Mouse (Mus musculus) forebrain, embryonic 16.5 days (tissue): ENCODE results near the gene Ccdc84. TPM values are rescaled to one million over a fixed set of nuclear protein-coding genes. Genes with fewer than 3 reads are reported as not detected.
A peak's percentile ranks its signal among the peaks of the same experiment; 100 is the strongest.
"Not testable (repeated sequence)": the region's sequence is repeated elsewhere in the genome, so short reads cannot be mapped to it uniquely, and the experiment has no call there.

ENCODE experiments used
- ATAC-seq: fragments of 200-750 bp; cut with Nextera tagmentation; 2 replicates; pipeline ENCODE4 v1.8.0; 2017; ENCODE audit warnings: mild to moderate bottlenecking, moderate library complexity
- H3K27ac ChIP-seq: fragments of 300-500 bp; sonication (generic); 2 replicates; pipeline ENCODE4 v1.5.1; 2014; ENCODE audit warnings: low read length, control low read depth
- H3K27me3 ChIP-seq: fragments of 300-500 bp; sonication (generic); replicated peaks from 2 replicates; pipeline ENCODE4 v1.6.1; 2014; ENCODE audit warnings: low read length; ENCODE audit not compliant: control insufficient read depth, insufficient read depth
- H3K36me3 ChIP-seq: fragments of 300-500 bp; sonication (generic); 2 replicates; pipeline ENCODE4 v1.6.1; 2014; ENCODE audit not compliant: control insufficient read depth, insufficient read depth
- H3K4me1 ChIP-seq: fragments of 300-500 bp; sonication (generic); replicated peaks from 2 replicates; pipeline ENCODE4 v1.6.1; 2014; ENCODE audit warnings: low read length; ENCODE audit not compliant: control insufficient read depth, insufficient read depth
- H3K4me2 ChIP-seq: fragments of 300-500 bp; sonication (generic); 2 replicates; pipeline ENCODE4 v1.6.1; 2014; ENCODE audit warnings: mild to moderate bottlenecking, low read length, control low read depth
- H3K4me3 ChIP-seq: fragments of 300-500 bp; sonication (generic); replicated peaks from 2 replicates; pipeline ENCODE4 v1.5.1; 2014; ENCODE audit warnings: mild to moderate bottlenecking, low read length, control low read depth
- H3K9ac ChIP-seq: fragments of 300-500 bp; sonication (generic); replicated peaks from 2 replicates; pipeline ENCODE4 v1.6.1; 2014; ENCODE audit warnings: low read depth, low read length, control low read depth
- H3K9me3 ChIP-seq: fragments of 300-500 bp; sonication (generic); 2 replicates; pipeline ENCODE4 v1.6.1; 2016; ENCODE audit warnings: low read length; ENCODE audit not compliant: control insufficient read depth
- WGBS: fragments of 180-500 bp; shearing (Covaris S2); extraction: QIAGEN DNeasy Blood & Tissue Kit; methylation state at CpG from one replicate; pipeline ENCODE4 v1.1.7; 2014; 5-methylcytosine and 5-hydroxymethylcytosine counted together
- polyA plus RNA-seq: library from polyadenylated mRNA; unstranded; fragments of >200 nt; fragmentation: Nextera tagmentation; extraction: Ambion mirVana; gene quantifications from 2 replicates; pipeline ENCODE4 v1.2.1, GENCODE M21; 2015

Ccdc84 gene
- 36.8 and 41.1 TPM in 2 replicates for polyA plus RNA-seq

- Histone ChIP-seq H3K9ac (peak within 1 kb of the TSS; percentile 82), H3K4me2 (peak within 1 kb of the TSS; percentile 86), H3K9me3 (no peaks in the 10 kb centered on the region), H3K27ac (peak within 1 kb of the TSS; percentile 81), H3K36me3 (peaks cover 2% of the 10 kb centered on the region; the same call in 1 of the 2 replicates), H3K4me3 (peak within 1 kb of the TSS; percentile 81), H3K4me1 (peaks cover 11% of the 10 kb centered on the region), H3K27me3 (no peaks in the 10 kb centered on the region)
- WGBS, result 79% methylated on average over 14 of the region's 14 CpGs
- ATAC-seq, result no peak
Measured at GRCm38 (mm10) chr9:44418519-44419385, at the start of gene Ccdc84. Ccdc84 (minus strand) TSS chr9:44418569.

- 83% methylated on average over 5 of the region's 5 CpGs for WGBS
- no peaks in the 10 kb centered on the region for H3K27me3 ChIP-seq
Measured at GRCm38 (mm10) chr9:44461950-44462349, 43.6 kb upstream of the Ccdc84 start.

DNA sequence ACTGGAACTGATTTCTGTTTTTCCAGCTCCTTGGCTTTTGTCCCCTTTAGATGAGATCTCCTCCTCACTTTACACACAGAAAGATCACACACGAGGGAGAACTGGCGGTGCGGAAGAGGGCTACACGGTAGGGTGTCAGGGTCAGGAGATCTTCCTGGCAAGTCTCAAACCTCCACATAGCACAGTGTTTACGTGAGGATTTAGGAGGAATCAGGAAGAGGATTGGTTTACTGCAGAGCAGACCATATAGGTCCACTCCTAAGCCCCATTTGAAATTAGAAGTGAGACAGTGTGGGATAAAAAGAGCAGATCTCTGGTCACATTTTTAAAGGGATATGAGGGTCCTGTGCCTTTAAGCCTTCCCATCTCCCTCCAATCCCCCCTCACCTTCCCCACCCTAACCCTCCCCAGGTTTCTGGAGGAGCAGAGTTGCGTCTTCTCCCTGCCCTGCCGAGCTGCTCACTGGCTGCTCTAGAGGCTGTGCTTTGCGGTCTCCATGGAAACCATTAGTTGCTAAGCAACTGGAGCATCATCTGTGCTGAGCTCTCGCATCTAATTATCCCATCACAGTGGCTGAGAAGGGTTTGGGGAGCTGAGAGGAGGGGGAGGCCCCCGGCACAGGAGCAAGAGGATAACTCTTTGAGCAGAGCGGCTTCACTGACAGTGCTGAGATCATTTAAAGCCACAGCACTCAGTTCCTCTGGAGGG, 38.8 kb upstream of the Ccdc84 start:
- H3K27ac ChIP-seq, result peak overlapping the region; percentile 93
- ATAC-seq, result peak; percentile 99
- no peaks in the 10 kb centered on the region for H3K9me3 ChIP-seq
- 1% methylated on average over 11 of the region's 11 CpGs for WGBS
- H3K27me3 ChIP-seq, result peaks cover 5% of the 10 kb centered on the region; the same call in 1 of the 2 replicates
- peak overlapping the region; percentile 49 for H3K4me2 ChIP-seq
- H3K9ac ChIP-seq, result peak overlapping the region; percentile 16
- H3K4me3 ChIP-seq, result peak overlapping the region; percentile 18; the same call in 1 of the 2 replicates
- peaks cover 32% of the 10 kb centered on the region for H3K4me1 ChIP-seq
- no peaks in the 10 kb centered on the region for H3K36me3 ChIP-seq

More at GRCm38 (mm10) chr9:44461950-44462349, 43.6 kb upstream of the Ccdc84 start:
- no peak overlapping the region for H3K27ac ChIP-seq
- H3K4me3 ChIP-seq, result no peak overlapping the region
- no peaks in the 10 kb centered on the region for H3K9me3 ChIP-seq
- peaks cover 13% of the 10 kb centered on the region for H3K4me1 ChIP-seq
- H3K4me2 ChIP-seq, result no peak overlapping the region
- H3K9ac ChIP-seq, result no peak overlapping the region
- ATAC-seq, result no peak
- H3K36me3 ChIP-seq, result no peaks in the 10 kb centered on the region

- H3K36me3 ChIP-seq, result no peaks in the 10 kb centered on the region
- 32% methylated on average over 4 of the region's 4 CpGs for WGBS
Measured at GRCm38 (mm10) chr9:44454891-44455220, 36.5 kb upstream of the Ccdc84 start, which contains the start of gene Upk2. Upk2 (minus strand) TSS chr9:44454976.

GRCm38 (mm10) chr9:44454132-44454890, 35.9 kb upstream of the Ccdc84 start:
- H3K36me3 ChIP-seq, result no peaks in the 10 kb centered on the region
- peak; percentile 52; the same call in 1 of the 2 replicates for ATAC-seq
- peaks cover 5% of the 10 kb centered on the region; the same call in 1 of the 2 replicates for H3K27me3 ChIP-seq
- H3K4me3 ChIP-seq, result no peak overlapping the region
- H3K4me1 ChIP-seq, result peaks cover 32% of the 10 kb centered on the region
- no peak overlapping the region for H3K27ac ChIP-seq
- H3K9ac ChIP-seq, result peak overlapping the region; percentile 15; the same call in 1 of the 2 replicates
- 7% methylated on average over 14 of the region's 14 CpGs for WGBS
- H3K4me2 ChIP-seq, result no peak overlapping the region
- no peaks in the 10 kb centered on the region for H3K9me3 ChIP-seq

More at GRCm38 (mm10) chr9:44454891-44455220, 36.5 kb upstream of the Ccdc84 start, which contains the start of gene Upk2:
- Histone ChIP-seq H3K9ac (peak within 1 kb of the TSS; percentile 15; the same call in 1 of the 2 replicates), H3K27ac (no peak within 1 kb of the TSS), H3K4me1 (peaks cover 32% of the 10 kb centered on the region), H3K4me2 (no peak within 1 kb of the TSS), H3K9me3 (no peaks in the 10 kb centered on the region), H3K27me3 (peaks cover 5% of the 10 kb centered on the region; the same call in 1 of the 2 replicates), H3K4me3 (no peak within 1 kb of the TSS)
- ATAC-seq, result no peak

DNA sequence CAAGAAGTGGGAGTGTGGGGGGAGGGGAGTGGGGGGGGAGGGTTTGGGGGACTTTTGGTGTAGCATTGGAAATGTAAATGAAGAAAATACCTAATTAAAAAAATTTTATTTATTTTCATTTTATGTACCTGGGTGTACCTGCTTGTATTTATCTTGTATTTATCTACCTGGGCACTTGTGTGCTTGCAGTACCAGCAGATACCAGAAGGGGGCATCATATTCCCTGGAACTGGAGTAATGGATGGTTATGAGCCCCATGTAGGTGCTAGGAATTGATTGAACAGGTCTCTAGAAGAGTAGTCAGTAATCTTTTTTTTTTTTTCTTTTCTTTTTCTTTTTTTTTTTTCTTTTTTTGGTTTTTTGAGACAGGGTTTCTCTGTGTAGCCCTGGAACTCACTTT, 32.0 kb upstream of the Ccdc84 start:
- H3K27ac ChIP-seq, result no peak overlapping the region
- peaks cover 5% of the 10 kb centered on the region; the same call in 1 of the 2 replicates for H3K27me3 ChIP-seq
- H3K36me3 ChIP-seq, result no peaks in the 10 kb centered on the region
- H3K4me2 ChIP-seq, result no peak overlapping the region
- peaks cover 10% of the 10 kb centered on the region for H3K4me1 ChIP-seq
- no peaks in the 10 kb centered on the region for H3K9me3 ChIP-seq
- H3K4me3 ChIP-seq, result no peak overlapping the region
- no peak overlapping the region for H3K9ac ChIP-seq
- no peak for ATAC-seq

DNA sequence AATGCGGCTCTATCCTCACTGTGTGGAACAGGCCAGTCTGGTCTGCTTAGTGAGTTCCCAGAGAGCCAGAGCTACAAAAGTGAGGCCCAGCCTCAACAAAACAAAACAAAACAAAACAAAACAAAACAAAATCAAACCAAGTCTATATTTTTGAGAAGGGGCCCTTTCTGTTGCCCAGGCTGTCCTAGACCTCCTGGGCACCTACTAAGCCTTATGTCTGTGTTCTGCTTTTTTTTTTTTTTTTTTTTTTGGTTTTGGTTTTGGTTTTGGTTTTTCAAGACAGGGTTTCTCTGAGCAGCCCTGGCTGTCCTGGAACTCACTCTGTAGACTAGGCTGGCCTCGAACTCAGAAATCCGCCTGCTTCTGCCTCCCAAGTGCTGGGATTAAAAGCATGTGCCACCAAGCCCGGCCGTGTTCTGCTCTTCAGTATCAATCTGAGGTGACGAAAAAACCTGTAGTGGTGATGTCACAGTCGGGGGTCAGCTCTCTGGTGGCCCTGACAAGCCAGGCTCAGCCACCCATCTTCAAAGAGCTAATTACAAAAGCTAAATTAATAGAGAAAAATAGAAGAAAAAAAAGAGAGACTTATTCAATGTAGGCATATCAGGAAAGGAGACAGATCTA, 26.1 kb upstream of the Ccdc84 start:
- H3K27ac ChIP-seq, H3K9ac ChIP-seq, H3K4me1 ChIP-seq, H3K9me3 ChIP-seq, ATAC-seq, H3K36me3 ChIP-seq, H3K4me2 ChIP-seq, H3K27me3 ChIP-seq, H3K4me3 ChIP-seq: not testable (repeated sequence)
- 87% methylated on average over 7 of the region's 7 CpGs for WGBS

DNA sequence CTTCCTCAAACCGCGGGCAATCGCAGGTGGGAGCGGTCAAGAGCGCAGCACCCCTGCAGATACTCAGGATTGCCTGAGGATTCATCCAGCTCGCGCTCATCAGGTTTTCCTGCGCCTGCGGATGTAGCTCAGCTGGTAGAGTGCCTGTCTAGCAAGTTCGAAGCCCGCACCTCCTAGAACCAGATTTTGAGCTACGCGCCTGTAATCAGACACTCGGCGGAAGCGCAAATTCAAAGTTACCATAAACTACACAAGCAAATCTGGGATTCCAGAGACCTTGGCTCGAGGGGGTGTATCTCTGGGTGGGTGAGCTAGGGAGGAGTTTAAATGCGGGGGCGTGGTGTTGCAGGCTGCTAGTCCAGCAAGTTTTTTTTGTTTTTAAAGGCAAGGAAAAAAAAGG, 22.6 kb upstream of the Ccdc84 start, which contains the start of gene Foxr1:
Gene Foxr1 (minus strand): TSS at position 176 of the 400 bp plus-strand sequence.
- H3K4me1 ChIP-seq, result no peaks in the 10 kb centered on the region

More for the DNA sequence above, 22.6 kb upstream of the Ccdc84 start, which contains the start of gene Foxr1:
- ATAC-seq, result no peak
- no peak within 1 kb of the TSS for H3K9ac ChIP-seq
- H3K9me3 ChIP-seq, result no peaks in the 10 kb centered on the region
- no peaks in the 10 kb centered on the region for H3K36me3 ChIP-seq
- H3K27ac ChIP-seq, result no peak within 1 kb of the TSS
- no peaks in the 10 kb centered on the region for H3K27me3 ChIP-seq
- H3K4me2 ChIP-seq, result no peak within 1 kb of the TSS
- H3K4me3 ChIP-seq, result no peak within 1 kb of the TSS
- WGBS, result 83% methylated on average over 19 of the region's 19 CpGs
